Mouse (Mus musculus) C2C12 (cell line): ENCODE measurements around the gene Syna.

ENCODE experiments used
- CTCF ChIP-seq: IDR thresholded peaks from one replicate; pipeline ENCODE4 v1.5.1; 2011; ENCODE audit not compliant: control insufficient read depth, insufficient read depth, insufficient read length
- MYOG ChIP-seq: IDR thresholded peaks from one replicate; pipeline ENCODE4 v1.6.1; 2011; ENCODE audit not compliant: control insufficient read depth, insufficient read length; ENCODE audit errors: extremely low read depth
- USF1 ChIP-seq: IDR thresholded peaks from one replicate; pipeline ENCODE4 v1.6.1; 2011; ENCODE audit warnings: low read depth, mild to moderate bottlenecking, control low read depth, moderate library complexity

DNA sequence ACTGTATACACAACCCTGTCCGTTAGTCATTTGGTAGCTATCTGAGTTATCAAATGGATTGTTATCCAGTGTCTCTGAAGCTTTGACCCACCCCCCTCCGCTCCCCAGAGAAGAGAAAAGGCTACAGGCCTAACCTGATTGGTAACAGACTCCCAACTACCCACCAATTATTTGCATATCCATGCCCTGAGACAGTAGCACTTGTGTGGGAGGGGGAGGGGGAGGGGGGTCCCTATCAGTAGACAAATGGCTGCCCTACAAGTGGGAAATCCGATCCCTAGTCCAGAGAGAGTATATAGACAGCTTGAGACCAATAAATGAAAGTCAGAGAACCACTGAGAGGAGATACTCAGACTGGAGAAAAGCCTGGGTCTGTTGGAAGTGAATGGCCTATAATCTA is 8.1 kb upstream of the Syna start:
- TF ChIP-seq USF1: no peak
- no peak for TF ChIP-seq MYOG
- TF ChIP-seq CTCF: no peak
